Mouse (Mus musculus) thymus, postnatal 10 days (tissue): ENCODE measurements at regions not wholly inside any gene's neighbourhood (a gene's known extent, or its start where the extent isn't known, plus 50 kb on each side); places are given as distances from the start of the nearest gene placed in this dataset.

Experiments used
- DNase-seq, 2 experiments: peaks; one replicate each; pipeline ENCODE4 v3.0.0; 2021; ENCODE audit warnings: low spot score in 2 of 2

DNA sequence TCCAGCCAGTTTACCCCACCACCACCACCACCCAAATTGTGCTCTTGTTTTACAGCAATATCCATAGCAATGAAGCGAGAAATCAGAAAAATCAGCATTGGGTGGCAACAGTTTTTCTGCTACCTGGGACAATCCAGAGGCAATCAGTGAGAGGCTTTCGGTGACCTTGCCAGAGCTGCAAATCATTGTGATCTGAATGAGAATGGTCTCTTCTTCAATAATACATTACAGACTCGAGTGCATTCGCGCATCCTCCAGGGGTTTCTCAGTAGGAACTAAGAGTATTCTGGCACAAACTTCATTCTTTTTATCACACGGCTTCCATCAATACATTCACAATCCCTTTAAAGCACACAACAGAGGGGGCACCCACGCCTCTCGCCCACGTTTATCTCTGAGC, 91.2 kb downstream of the Srek1 start:
- DNase-seq, result no peak

DNA sequence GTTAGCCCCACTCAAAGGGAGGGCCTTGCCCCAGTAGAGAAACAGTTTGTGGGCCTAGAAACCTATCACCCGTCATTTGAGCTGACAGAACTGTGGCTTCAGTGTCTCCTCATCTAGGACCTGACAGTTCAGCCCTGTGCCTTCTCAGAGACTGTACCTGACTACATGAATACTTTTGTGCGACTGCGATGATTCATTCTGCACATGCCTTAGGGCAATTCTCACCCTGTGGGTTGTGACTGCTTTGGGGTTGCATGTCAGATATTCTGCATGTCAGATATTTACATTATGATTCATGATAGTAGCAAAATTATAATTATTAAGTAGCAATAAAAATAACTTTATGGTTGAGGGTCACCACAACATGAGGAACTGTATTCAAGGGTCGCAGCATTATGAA, 93.7 kb downstream of the Srek1 start:
- DNase-seq, result no peak

DNA sequence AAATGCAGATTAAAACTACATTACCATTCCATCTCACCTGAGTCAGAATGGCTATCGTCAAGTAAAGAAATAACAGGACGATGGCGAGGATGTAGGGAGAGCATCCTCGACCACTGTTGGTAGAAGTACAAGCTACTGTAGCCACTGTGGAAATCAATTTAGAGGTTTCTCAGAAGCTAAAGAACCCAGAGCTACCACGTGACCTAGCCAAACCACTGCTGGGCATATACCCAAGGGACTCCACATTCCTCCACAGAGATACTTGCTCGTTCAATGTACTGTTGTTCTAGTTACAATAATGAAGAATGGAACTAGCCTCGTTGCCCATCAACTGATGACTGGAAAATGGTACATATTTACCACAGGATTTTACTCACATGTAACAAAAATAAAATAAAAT, 94.4 kb downstream of the Srek1 start:
- no peak for DNase-seq

DNA sequence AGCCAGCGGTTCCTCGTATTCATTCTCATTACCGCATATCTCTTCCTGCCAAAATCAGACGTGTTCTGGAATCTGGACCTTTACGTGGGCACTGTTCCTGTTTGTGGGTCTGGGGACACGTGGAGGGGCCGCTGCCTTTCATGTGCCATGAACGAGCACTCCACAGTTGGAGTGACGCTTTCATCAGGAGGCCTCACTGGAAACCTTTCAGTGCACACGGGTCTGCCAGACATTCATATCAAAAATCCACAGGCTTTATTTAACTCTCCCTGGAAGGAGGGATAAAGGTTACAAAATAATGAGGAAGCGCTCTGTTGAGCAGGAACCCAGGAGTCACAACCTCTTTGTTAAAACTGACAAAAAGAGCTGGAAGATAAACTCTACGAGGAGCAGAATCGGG, 97.6 kb downstream of the Srek1 start:
- no peak for DNase-seq

GRCm38 (mm10) chr13:103676221-103676620, 98.2 kb downstream of the Srek1 start:
- no peak for DNase-seq

GRCm38 (mm10) chr13:103670611-103671010, 103.8 kb downstream of the Srek1 start:
- no peak for DNase-seq

DNA sequence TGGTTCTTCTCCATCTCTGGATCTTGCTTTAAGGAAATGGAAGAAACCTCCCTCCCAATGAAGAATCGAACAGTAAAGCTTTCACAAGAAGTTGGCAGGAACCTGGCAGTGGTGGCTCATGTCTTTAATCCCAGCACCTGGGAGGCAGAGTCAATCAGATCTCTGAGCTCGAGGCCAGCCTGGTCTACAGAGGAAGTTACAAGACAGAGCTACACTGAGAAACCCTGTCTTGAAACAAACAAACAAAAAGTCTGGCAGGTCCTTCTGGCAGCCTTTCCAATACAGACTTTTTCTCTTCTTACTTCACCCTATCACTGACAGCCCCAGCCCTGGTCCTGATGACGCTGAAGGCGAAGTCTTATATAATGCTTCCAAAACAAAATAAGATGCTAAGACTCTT, 104.6 kb downstream of the Srek1 start:
- no peak for DNase-seq

- no peak for DNase-seq
Observed at GRCm38 (mm10) chr13:103667749-103668148, 106.7 kb downstream of the Srek1 start.

DNA sequence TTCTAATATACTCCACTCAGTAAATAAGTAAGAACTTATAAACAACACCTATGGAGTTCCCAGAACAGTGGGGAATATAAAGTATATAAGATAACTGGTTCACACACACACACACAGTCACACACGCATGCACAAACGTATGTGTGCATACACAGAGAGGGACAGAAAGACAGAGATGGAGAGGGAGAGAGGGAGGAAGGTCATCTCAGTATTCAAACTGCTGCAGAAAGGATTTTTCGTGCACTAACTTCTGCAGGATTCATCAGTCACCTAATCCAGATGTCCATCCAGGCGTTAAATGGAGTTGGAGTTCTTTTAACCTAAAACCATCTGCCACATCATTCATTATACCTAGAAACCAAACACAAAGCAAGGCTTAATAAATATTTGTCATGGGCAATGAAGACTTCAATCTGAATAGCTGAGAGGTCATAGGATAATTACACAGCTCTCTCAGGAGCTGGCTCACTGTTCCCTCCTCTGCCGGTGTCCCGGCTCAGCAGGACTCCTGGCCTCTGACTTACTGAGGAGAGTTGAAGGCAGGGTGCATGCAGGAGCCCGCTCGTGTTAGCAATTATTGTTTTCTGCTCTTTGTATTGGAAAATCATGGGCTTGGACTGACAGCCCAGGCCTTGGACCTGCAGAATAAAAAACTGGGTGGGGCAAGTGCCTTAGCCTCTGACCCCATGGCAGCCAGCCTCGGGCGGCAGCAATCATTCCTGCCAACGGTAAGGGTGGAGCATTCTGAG, 114.0 kb downstream of the Srek1 start:
- DNase-seq, result no peak

DNA sequence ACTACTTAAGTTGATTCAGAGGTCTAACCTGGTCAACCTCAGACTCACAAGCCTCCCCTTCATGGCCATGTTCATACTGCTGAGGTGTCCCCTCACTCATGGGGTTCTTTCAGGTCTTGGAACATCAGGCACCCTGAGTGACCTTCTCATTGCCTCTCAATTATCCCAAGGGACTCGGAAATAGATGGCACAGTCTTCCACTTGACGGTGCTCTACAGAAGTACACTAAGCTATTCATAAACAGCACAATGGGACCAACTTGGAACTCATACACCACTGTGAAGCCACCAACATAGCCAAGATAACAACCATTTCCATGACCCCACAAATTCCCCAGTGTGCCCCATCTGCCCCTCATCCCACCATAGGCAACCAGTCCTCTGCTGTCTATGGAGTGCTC, 118.4 kb downstream of the Srek1 start:
- DNase-seq, result no peak

GRCm38 (mm10) chr13:103653216-103653615, 121.2 kb downstream of the Srek1 start:
- DNase-seq, result no peak

DNA sequence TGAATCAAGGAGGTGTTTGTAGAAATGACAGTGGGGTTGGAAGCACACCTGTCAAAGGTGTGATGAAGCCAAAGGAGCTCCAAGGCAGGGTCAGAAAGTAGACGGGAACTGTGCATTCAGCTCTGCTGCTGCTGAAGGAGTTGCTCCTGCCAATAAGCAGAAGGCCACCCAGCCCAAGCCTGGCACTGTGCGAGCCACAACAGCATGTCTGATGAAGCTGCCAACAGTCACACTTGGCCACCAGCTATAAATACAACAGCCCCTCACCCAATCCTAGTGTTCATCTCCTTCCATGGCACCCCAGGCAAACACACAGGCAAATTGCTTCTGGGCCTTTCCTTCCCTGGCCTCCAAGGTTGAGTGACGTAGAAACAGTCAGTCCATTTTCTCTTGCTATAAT, 125.0 kb downstream of the Srek1 start:
- DNase-seq, result no peak

- DNase-seq, result no peak
Observed at GRCm38 (mm10) chr13:103648016-103648415, 126.4 kb downstream of the Srek1 start.

DNA sequence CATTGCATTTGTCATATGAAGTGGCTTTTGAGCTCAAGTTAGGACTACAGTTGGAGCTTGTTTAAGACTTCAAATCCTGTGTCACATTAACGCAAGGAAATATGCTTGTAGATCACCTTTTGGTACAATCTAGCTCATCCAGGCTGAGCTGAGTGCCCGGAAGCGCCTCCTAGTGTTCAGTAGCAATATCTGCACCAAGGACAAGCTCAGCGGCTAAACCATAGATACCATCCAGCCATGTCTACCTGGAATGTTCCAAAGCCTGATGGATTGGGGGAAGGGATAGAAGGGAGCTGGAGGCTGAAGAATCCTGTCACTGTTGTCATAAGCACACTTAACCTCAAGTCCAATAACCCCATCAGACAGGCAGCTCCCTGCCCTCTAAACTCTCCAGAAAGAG, 128.4 kb downstream of the Srek1 start:
- peak in 1 of 2 experiments; percentile 17 for DNase-seq

DNA sequence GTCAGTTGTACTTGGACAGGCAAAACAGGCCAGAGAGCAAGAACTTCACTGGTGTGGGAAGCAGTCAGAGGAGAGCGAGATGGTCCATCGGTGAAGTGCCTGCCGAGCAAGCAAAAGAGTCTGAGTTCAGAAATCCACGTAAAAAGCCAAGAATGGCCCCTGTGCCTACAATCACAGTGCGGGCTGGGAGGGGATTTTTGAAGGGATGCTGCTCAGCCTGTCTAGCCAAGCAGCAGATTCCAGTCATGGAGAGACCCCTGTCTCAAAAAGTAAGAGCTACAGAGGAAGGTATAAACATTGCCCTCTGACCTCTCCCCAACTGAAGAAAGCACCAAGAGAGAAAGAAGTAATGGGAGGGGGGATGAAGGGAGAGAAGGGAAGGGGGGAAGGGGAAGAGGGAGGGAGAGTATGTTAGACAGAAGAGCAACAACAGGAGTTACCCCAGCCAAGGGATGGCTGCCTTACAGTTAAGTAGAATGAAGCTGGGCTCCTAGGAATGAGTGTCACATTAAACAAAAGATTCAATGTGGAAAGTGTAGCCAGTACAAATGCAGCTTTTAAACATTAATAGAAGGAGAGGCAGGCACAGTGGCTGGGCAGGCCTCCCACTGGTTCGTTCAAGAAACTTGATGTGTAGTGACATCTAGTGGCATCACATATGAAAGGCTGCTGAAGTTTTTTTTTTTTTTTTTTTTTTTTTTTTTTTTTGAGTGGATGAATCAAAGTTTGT, 130.2 kb downstream of the Srek1 start:
- DNase-seq, result no peak

GRCm38 (mm10) chr13:103643486-103643885, 130.9 kb downstream of the Srek1 start:
- DNase-seq, result no peak

DNA sequence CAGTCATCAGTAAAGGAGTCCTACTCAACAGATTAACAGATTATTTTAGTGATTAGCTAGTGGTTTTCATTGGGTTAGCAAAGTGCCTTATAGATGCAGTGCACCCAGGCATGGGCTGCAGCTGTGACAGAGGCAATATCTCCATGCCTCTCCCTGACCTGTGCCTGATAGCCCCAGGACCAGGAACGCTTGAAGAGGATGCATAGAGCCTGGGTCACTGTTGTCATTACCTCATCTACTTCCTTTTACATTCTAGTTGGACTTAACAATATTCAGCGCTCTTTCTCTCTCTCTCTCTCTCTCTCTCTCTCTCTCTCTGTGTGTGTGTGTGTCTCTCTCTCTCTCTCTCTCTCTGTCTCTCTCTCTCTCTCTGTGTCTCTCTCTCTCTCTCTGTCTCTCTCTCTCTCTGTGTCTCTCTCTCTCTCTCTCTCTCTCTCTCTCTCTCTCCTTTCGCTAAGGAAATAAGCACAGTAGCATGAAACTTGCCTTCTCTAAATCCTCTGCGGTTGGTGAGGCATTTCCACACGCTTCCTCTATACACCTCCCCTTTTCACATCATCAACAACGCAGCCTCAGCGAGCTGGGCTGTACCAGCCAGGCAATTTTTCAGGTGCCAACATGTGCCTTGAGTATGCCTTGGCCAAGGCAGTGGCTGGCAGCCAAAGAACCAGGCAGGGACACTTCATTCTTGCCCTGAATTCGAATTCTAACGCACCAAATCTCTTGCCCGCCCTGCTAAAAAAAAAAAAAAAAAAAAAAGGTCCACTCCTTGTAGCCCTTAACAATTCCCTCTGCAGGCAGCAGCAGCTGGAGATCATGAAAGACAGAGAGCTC, 131.6 kb downstream of the Srek1 start:
- no peak for DNase-seq

GRCm38 (mm10) chr13:103638038-103638437, 136.4 kb downstream of the Srek1 start:
- no peak for DNase-seq

DNA sequence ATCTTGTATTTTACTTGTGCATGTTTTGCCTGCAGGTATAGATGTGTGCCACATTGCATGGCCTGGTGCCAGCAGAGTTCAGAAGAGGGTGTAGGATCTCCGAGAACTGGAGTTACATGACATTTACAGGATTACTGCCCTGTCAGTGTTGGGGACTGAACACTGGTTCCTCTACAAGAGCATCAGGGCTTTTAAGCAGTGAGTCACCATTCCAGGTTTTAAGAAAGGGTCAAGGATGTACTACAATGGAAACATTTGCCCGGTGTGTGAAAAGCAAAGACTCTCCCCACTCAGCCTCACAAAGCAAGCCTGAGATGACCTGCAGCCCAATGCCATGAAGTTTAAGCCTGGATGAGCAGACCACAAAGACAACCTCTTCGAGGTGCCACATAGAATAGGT, 137.0 kb downstream of the Srek1 start:
- no peak for DNase-seq

DNA sequence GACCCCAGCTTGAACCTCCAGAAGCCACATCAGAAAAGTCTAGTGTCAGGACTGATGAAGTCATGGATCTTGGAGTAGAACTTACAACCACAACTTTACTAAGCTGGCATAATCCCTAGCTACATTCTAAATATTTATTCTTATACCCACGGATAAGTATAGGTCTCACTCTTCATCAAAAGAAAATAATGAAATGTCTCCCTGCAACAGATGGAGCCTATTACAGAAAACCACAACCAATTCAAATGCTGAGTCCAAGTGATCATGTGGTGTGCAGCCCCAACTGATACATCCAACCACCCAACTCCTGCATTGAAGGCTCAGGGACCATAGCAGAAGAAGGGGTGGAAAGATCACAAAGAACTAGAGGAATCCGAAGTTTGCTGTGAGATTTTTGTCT, 137.8 kb downstream of the Srek1 start:
- DNase-seq, result no peak

GRCm38 (mm10) chr13:103623810-103624209, 150.6 kb downstream of the Srek1 start:
- DNase-seq, result no peak

DNA sequence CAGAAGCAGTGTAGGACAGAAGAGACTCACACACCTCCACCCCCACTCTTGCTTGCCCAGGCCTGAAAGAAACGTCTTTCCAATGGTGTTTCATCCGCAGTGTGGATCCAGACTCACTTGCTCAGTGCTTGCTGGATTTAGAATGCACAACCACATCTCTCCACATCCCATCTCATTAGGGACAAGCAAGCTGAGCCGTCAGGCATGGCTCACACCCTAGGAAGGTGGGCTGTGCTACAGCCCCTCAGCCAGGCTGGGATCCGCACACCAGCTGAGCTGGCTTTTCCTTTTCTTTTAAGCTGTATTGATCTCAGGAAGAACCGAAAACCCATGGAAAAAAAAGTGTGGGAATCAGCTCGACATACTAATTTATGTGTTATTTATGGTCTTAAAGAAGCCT, 151.1 kb downstream of the Srek1 start:
- no peak for DNase-seq

- DNase-seq, result no peak
Observed at GRCm38 (mm10) chr13:103622324-103622723, 152.1 kb downstream of the Srek1 start.
